Mouse (Mus musculus): ENCODE data around the gene Lyg2. TPM values are rescaled to one million over a fixed set of nuclear protein-coding genes. Genes with fewer than 3 reads are reported as not detected.

The Lyg2 gene
- total RNA-seq (2015; ENCODE audit: low replicate concordance) (0.77 TPM in 1 of 2 replicates, not detected in the other), total RNA-seq (2017; ENCODE audit: low replicate concordance) (not detected in 2 replicates)

GRCm38 (mm10) chr1:37916393-37916792 lies at the start of gene Lyg2:
Gene Lyg2, minus strand, starts transcription at chr1:37916493.
- no peak for ATAC-seq (replicated peaks; ENCODE audit: low FRiP score, poor library complexity, severe bottlenecking)

- no peak for ATAC-seq (replicated peaks; ENCODE audit: low FRiP score, poor library complexity, severe bottlenecking)
Observed at GRCm38 (mm10) chr1:37965571-37965970, 49.3 kb upstream of the Lyg2 start.

GRCm38 (mm10) chr1:37959486-37959885 lies 43.2 kb upstream of the Lyg2 start:
- no peak for ATAC-seq (replicated peaks; ENCODE audit: low FRiP score, poor library complexity, severe bottlenecking)

GRCm38 (mm10) chr1:37958516-37958915 lies 42.2 kb upstream of the Lyg2 start:
- no peak for ATAC-seq (replicated peaks; ENCODE audit: low FRiP score, poor library complexity, severe bottlenecking)

- ATAC-seq (replicated peaks; ENCODE audit: low FRiP score, poor library complexity, severe bottlenecking), result no peak
Observed at GRCm38 (mm10) chr1:37957659-37958058, 41.4 kb upstream of the Lyg2 start, which contains the start of gene Lyg1. Gene Lyg1, minus strand, starts transcription at chr1:37957759.

GRCm38 (mm10) chr1:37956690-37957431 lies 40.6 kb upstream of the Lyg2 start:
- no peak for ATAC-seq (replicated peaks; ENCODE audit: low FRiP score, poor library complexity, severe bottlenecking)

GRCm38 (mm10) chr1:37955251-37955650 lies 39.0 kb upstream of the Lyg2 start:
- ATAC-seq (replicated peaks; ENCODE audit: low FRiP score, poor library complexity, severe bottlenecking), result no peak

- no peak for ATAC-seq (replicated peaks; ENCODE audit: low FRiP score, poor library complexity, severe bottlenecking)
Observed at GRCm38 (mm10) chr1:37954786-37955185, 38.5 kb upstream of the Lyg2 start.

- no peak for ATAC-seq (replicated peaks; ENCODE audit: low FRiP score, poor library complexity, severe bottlenecking)
Observed at GRCm38 (mm10) chr1:37948906-37949305, 32.6 kb upstream of the Lyg2 start.

- no peak for ATAC-seq (replicated peaks; ENCODE audit: low FRiP score, poor library complexity, severe bottlenecking)
Observed at GRCm38 (mm10) chr1:37931806-37932205, 15.5 kb upstream of the Lyg2 start.

- ATAC-seq (replicated peaks; ENCODE audit: low FRiP score, poor library complexity, severe bottlenecking), result no peak
Observed at GRCm38 (mm10) chr1:37925971-37926370, 9.7 kb upstream of the Lyg2 start.

GRCm38 (mm10) chr1:37922536-37922935 lies 6.2 kb upstream of the Lyg2 start:
- ATAC-seq (replicated peaks; ENCODE audit: low FRiP score, poor library complexity, severe bottlenecking), result no peak

- no peak for ATAC-seq (replicated peaks; ENCODE audit: low FRiP score, poor library complexity, severe bottlenecking)
Observed at GRCm38 (mm10) chr1:37918096-37918495, 1.8 kb upstream of the Lyg2 start.

GRCm38 (mm10) chr1:37917666-37918065 lies 1.4 kb upstream of the Lyg2 start:
- no peak for ATAC-seq (replicated peaks; ENCODE audit: low FRiP score, poor library complexity, severe bottlenecking)

GRCm38 (mm10) chr1:37912751-37913150 lies 3.5 kb downstream of the Lyg2 start:
- ATAC-seq (replicated peaks; ENCODE audit: low FRiP score, poor library complexity, severe bottlenecking), result no peak

GRCm38 (mm10) chr1:37903178-37903577 lies 13.1 kb downstream of the Lyg2 start:
- ATAC-seq (replicated peaks; ENCODE audit: low FRiP score, poor library complexity, severe bottlenecking), result no peak

GRCm38 (mm10) chr1:37900288-37900687 lies 16.0 kb downstream of the Lyg2 start:
- no peak for ATAC-seq (replicated peaks; ENCODE audit: low FRiP score, poor library complexity, severe bottlenecking)

GRCm38 (mm10) chr1:37899816-37900215 lies 16.5 kb downstream of the Lyg2 start:
- ATAC-seq (replicated peaks; ENCODE audit: low FRiP score, poor library complexity, severe bottlenecking), result no peak

GRCm38 (mm10) chr1:37894606-37895005 lies 21.7 kb downstream of the Lyg2 start:
- no peak for ATAC-seq (replicated peaks; ENCODE audit: low FRiP score, poor library complexity, severe bottlenecking)

GRCm38 (mm10) chr1:37891400-37891799 lies 24.9 kb downstream of the Lyg2 start:
- ATAC-seq (replicated peaks; ENCODE audit: low FRiP score, poor library complexity, severe bottlenecking), result no peak

GRCm38 (mm10) chr1:37890025-37890652 lies 26.2 kb downstream of the Lyg2 start, which contains the start of the genes Mitd1 and Mrpl30:
Gene Mitd1, minus strand, starts transcription at chr1:37890411.
Gene Mrpl30, plus strand, starts transcription at chr1:37890477.
- peak; percentile 89 for ATAC-seq (replicated peaks; ENCODE audit: low FRiP score, poor library complexity, severe bottlenecking)
